8 mouse cellular contexts compared by ENCODE assay signal in the genomic region with DNA sequence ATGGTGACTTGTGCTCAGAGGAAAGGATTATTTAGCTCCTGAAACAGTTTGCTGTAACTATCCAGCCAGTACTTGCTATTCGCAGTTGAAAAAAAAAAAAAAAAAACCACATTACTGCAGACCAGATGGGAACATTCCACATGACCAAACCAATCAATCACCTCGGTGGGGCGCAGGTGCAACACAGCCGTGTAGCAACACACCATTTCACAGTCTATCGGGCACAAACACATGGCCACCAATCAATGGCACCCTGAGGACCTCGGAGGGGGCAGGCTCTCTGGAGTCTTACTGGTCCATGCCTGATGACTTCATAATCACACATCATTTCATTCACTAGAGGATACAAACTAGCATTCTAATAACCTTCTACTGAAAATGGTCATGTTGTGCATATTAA.
DNase-seq lines count a peak whose midpoint lies in the region; ATAC-seq and TF ChIP-seq lines count a peak whose summit lies in the region.

No protein-coding gene starts in this region.

- peak; percentile 98 for ATAC-seq in hindbrain, embryonic 16.5 days
- peak; percentile 94 for ATAC-seq in midbrain, embryonic 15.5 days (replicated peaks)

- no peak for TF ChIP-seq POLR2A in MEL (IDR thresholded peaks at IDR 0.05; ENCODE audit: control insufficient read depth in 1 of 2, insufficient read depth in 1 of 2, low read depth in 1 of 2, low read length in 2 of 2, poor library complexity in 1 of 2)

- H3K4me3 ChIP-seq in MEL (ENCODE audit: control insufficient read depth in 1 of 2, insufficient read depth in 1 of 2, low read depth in 2 of 2, low read length in 2 of 2) = no peak overlapping the region
- H3K4me3 ChIP-seq in hindbrain, embryonic 16.5 days (ENCODE audit: low read length) = no peak overlapping the region
- no peak overlapping the region for H3K4me3 ChIP-seq in midbrain, embryonic 15.5 days

- TF ChIP-seq CTCF in MEL (IDR thresholded peaks at IDR 0.05 in 2 of 3, conservative IDR thresholded peaks at IDR 0.05 in 1 of 3; ENCODE audit: control insufficient read depth in 1 of 3, insufficient read depth in 1 of 3, low read depth in 2 of 3, low read length in 3 of 3, poor library complexity in 1 of 3, severe bottlenecking in 1 of 3) = no peak

- no peaks in the 10 kb centered on the region for H3K27me3 ChIP-seq in MEL (ENCODE audit: control insufficient read depth in 1 of 2, insufficient read depth in 2 of 2, low read length in 2 of 2)
- no peaks in the 10 kb centered on the region for H3K27me3 ChIP-seq in hindbrain, embryonic 16.5 days (replicated peaks; ENCODE audit: control insufficient read depth, insufficient read depth, low read length)
- H3K27me3 ChIP-seq in midbrain, embryonic 15.5 days (replicated peaks) = no peaks in the 10 kb centered on the region

- peak; percentile 13 to 29 for DNase-seq in frontal cortex, postnatal 10 days (ENCODE audit: low spot score in 2 of 2)
- no peak for DNase-seq in frontal cortex, adult 2 months (ENCODE audit: extremely low spot score in 1 of 2, low spot score in 1 of 2)
- DNase-seq in MEL (ENCODE audit: low read depth, low spot score) = no peak
- DNase-seq in embryo, embryonic 11.5 days (ENCODE audit: low read depth, low spot score) = peak; percentile 69
- no peak for DNase-seq in ovary, postnatal 36 days (ENCODE audit: low spot score)
- no peak for DNase-seq in heart, postnatal 4 days

- H3K4me2 ChIP-seq in hindbrain, embryonic 16.5 days (ENCODE audit: low read length) = peak overlapping the region; percentile 11; the same call in 1 of the 2 replicates
- H3K4me2 ChIP-seq in midbrain, embryonic 15.5 days = peak overlapping the region; percentile 23

- peaks cover 0 to 8% of the 10 kb centered on the region in 2 experiments; a peak in 2 of 4 replicates for H3K36me3 ChIP-seq in MEL (ENCODE audit: control insufficient read depth in 1 of 2, insufficient read depth in 2 of 2, low read length in 2 of 2)
- H3K36me3 ChIP-seq in hindbrain, embryonic 16.5 days (ENCODE audit: control insufficient read depth, insufficient read depth, low read length) = no peaks in the 10 kb centered on the region
- H3K36me3 ChIP-seq in midbrain, embryonic 15.5 days (replicated peaks) = no peaks in the 10 kb centered on the region

- H3K9me3 ChIP-seq in MEL (replicated peaks; ENCODE audit: insufficient read depth, low read length) = no peaks in the 10 kb centered on the region
- H3K9me3 ChIP-seq in hindbrain, embryonic 16.5 days (ENCODE audit: control insufficient read depth, low read length) = no peaks in the 10 kb centered on the region
- H3K9me3 ChIP-seq in midbrain, embryonic 15.5 days = no peaks in the 10 kb centered on the region

- H3K4me1 ChIP-seq in MEL (ENCODE audit: control insufficient read depth in 1 of 2, insufficient read depth in 2 of 2, low read length in 2 of 2) = peaks cover 0 to 22% of the 10 kb centered on the region in 2 experiments; a peak in 3 of 4 replicates
- peaks cover 19% of the 10 kb centered on the region for H3K4me1 ChIP-seq in hindbrain, embryonic 16.5 days (ENCODE audit: control insufficient read depth, insufficient read depth, low read depth, low read length)
- peaks cover 23% of the 10 kb centered on the region for H3K4me1 ChIP-seq in midbrain, embryonic 15.5 days

- TF ChIP-seq EP300 in MEL (IDR thresholded peaks at IDR 0.05; ENCODE audit: low read depth in 1 of 2, low read length in 2 of 2) = no peak

- no peak overlapping the region for H3K27ac ChIP-seq in MEL (ENCODE audit: control insufficient read depth, low read depth, low read length)
- peak overlapping the region; percentile 57 for H3K27ac ChIP-seq in hindbrain, embryonic 16.5 days (ENCODE audit: low read depth, low read length)
- H3K27ac ChIP-seq in midbrain, embryonic 15.5 days = peak overlapping the region; percentile 40

- H3K79me2 ChIP-seq in MEL (ENCODE audit: control insufficient read depth, insufficient read depth, low read length, poor library complexity) = peaks cover 2% of the 10 kb centered on the region; the same call in 1 of the 2 replicates

- TF ChIP-seq RAD21 in MEL (IDR thresholded peaks at IDR 0.05; ENCODE audit: low read depth, low read length) = no peak

- H3K9ac ChIP-seq in MEL (ENCODE audit: control insufficient read depth, low read depth, low read length, poor library complexity, severe bottlenecking) = no peak overlapping the region
- no peak overlapping the region for H3K9ac ChIP-seq in hindbrain, embryonic 16.5 days (ENCODE audit: low read depth, low read length)
- H3K9ac ChIP-seq in midbrain, embryonic 15.5 days = no peak overlapping the region

- 8% methylated on average over 6 of the region's 6 CpGs for WGBS in hindbrain, embryonic 16.5 days
- 10% methylated on average over 6 of the region's 6 CpGs for WGBS in midbrain, embryonic 15.5 days

TF ChIP-seq in MEL, 35 proteins besides CTCF, POLR2A, EP300 and RAD21:
- TF ChIP-seq CHD1 (IDR thresholded peaks at IDR 0.05; ENCODE audit: low read depth, low read length) (no peak), ZNF384 (IDR thresholded peaks at IDR 0.05; ENCODE audit: low read depth, low read length) (peak; percentile 47), UBTF (IDR thresholded peaks at IDR 0.05; ENCODE audit: borderline replicate concordance, insufficient read depth, low read depth, low read length) (no peak), MAZ (IDR thresholded peaks at IDR 0.05; ENCODE audit: low read depth, low read length) (no peak), NRF1 (IDR thresholded peaks at IDR 0.05; ENCODE audit: insufficient read depth, low read depth, low read length, poor library complexity, severe bottlenecking) (no peak), GATA1 (IDR thresholded peaks at IDR 0.05; ENCODE audit: low read depth, low read length) (no peak)

Comparison
In these comparisons a context has a peak if more than half of its experiments do, and no peak if none do; other contexts are left out.
1. DNase-seq: peak in frontal cortex, postnatal 10 days (2 of 2) and embryo, embryonic 11.5 days (single experiment); none in frontal cortex, adult 2 months (0 of 2), MEL (single experiment), ovary, postnatal 36 days (single experiment) and heart, postnatal 4 days (single experiment).